Mouse (Mus musculus) megakaryocyte, embryonic 14.5 days (primary cell): ENCODE results near the gene Hsd17b11. TPM values are rescaled to one million over a fixed set of nuclear protein-coding genes. Genes with fewer than 3 reads are reported as not detected.
A peak's percentile ranks its signal among the peaks of the same experiment; 100 is the strongest.

ENCODE experiments used
- H3K27me3 ChIP-seq: replicated peaks from 2 replicates; pipeline ENCODE3; 2012; ENCODE audit warnings: inconsistent platforms
- H3K36me3 ChIP-seq: replicated peaks from 2 replicates; pipeline ENCODE3; 2012; ENCODE audit warnings: low read length, inconsistent platforms, mixed read lengths
- H3K4me1 ChIP-seq: 2 replicates; pipeline ENCODE4 v1.6.1; 2012; ENCODE audit warnings: inconsistent platforms
- H3K4me3 ChIP-seq: replicated peaks from 2 replicates; pipeline ENCODE3; 2012; ENCODE audit warnings: moderate library complexity, mild to moderate bottlenecking, inconsistent platforms
- H3K9me3 ChIP-seq: 2 replicates; pipeline ENCODE4 v1.6.1; 2012; ENCODE audit warnings: inconsistent platforms
- FLI1 ChIP-seq: IDR thresholded peaks from 2 replicates; pipeline ENCODE4 v1.6.1; 2012; ENCODE audit warnings: low read length, inconsistent platforms, mixed read lengths
- GATA1 ChIP-seq: IDR thresholded peaks from 3 replicates; pipeline ENCODE4 v1.6.1; 2012; ENCODE audit warnings: mixed read lengths, low read length, inconsistent platforms, borderline replicate concordance
- polyA plus RNA-seq: library from polyadenylated mRNA; stranded (reverse); fragments of >175 nt; gene quantifications from 2 replicates; pipeline ENCODE4 v1.2.3, GENCODE M21; 2012; ENCODE audit warnings: low replicate concordance; ENCODE audit not compliant: insufficient read depth

The Hsd17b11 gene
- polyA plus RNA-seq, 1 experiment = 0.63 TPM

DNA sequence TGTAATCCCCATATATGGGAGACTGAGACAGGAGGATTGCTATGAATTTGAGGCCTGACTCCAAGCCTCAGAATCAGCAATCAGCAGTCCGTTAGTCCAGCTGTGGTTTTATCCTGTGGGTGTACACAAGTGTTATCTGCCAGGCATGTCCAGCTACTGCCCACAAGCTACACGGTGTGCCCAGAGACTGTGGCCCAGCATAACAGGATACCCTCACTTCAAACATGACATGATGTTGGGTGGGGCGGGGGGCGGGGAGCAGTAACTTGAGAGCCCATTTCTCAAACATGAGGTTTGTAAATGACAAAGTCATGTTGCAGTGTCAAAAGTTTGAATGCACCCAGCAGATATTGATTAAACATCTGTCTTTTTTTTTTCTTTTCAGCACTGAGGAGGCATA, 34.1 kb upstream of the Hsd17b11 start:
- H3K27me3 ChIP-seq = no peaks in the 10 kb centered on the region
- no peaks in the 10 kb centered on the region for H3K9me3 ChIP-seq
- H3K4me3 ChIP-seq = no peak overlapping the region
- TF ChIP-seq GATA1 (no peak), FLI1 (no peak)
- peaks cover 89% of the 10 kb centered on the region for H3K36me3 ChIP-seq
- H3K4me1 ChIP-seq = peaks cover 35% of the 10 kb centered on the region

DNA sequence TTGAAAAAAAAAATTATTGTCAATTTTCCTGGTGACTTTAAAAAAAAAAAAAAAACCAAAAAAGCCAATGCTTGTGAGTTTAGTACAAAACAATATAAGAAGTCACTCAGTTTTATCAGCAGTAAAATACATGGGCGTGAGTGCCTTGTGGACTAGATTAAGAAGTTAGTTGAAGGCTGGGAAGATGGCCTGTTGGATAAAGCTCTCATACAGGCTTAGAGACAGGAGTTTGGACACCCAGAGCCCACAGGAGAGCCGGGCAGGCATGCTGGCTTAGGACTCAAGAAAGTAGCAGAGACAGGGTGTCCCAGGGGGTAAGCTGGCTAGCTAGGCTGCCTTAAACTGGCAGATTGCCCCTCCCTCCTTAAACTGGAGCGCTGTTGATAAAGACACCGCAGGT, 33.2 kb upstream of the Hsd17b11 start:
- H3K9me3 ChIP-seq = no peaks in the 10 kb centered on the region
- H3K4me1 ChIP-seq = peaks cover 38% of the 10 kb centered on the region
- no peaks in the 10 kb centered on the region for H3K27me3 ChIP-seq
- TF ChIP-seq GATA1 (no peak), FLI1 (no peak)
- no peak overlapping the region for H3K4me3 ChIP-seq
- peaks cover 88% of the 10 kb centered on the region for H3K36me3 ChIP-seq

DNA sequence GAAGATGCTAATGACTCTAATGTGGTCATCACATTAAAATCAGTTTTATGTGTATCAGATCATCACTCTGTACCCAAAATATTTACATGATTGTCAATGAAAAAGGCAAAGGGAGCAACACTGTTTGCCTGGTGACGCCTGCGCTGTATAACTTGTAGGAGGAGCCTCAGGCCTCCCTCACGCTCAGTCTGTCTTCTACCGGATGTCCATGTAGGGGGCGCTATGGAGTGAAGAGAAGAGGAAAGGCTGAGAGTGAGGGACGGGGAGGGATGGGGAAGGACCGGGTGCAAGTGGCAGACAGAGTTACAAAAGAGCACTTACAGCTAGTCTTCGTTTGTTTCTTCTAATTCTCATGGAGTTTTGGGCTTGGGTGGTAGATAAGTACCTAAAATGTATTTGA, 31.2 kb upstream of the Hsd17b11 start:
- no peak overlapping the region for H3K4me3 ChIP-seq
- H3K4me1 ChIP-seq = peaks cover 45% of the 10 kb centered on the region
- no peaks in the 10 kb centered on the region for H3K9me3 ChIP-seq
- H3K36me3 ChIP-seq = peaks cover 68% of the 10 kb centered on the region
- no peak for TF ChIP-seq GATA1
- no peak for TF ChIP-seq FLI1
- H3K27me3 ChIP-seq = no peaks in the 10 kb centered on the region

DNA sequence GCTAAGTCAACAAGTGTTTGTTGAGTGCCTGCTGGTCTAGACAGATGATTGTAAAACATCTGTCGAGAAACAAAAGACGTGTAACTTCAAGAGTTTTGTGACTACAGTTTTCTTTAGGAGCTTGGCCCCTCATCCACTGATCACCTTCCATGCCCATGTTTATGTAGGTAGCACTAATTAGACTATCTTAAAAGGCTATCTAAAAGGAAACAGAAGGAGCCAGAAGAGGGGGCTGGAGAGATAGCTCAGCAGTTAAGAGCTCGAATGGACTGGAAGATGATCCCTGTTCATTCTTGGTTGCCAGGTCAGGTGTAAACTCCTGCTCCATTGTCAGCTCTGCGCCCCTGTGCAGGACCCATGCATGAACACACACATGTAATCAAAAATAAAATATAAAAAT, 26.4 kb upstream of the Hsd17b11 start:
- no peaks in the 10 kb centered on the region for H3K27me3 ChIP-seq
- H3K36me3 ChIP-seq = peaks cover 31% of the 10 kb centered on the region
- H3K4me3 ChIP-seq = peak overlapping the region; percentile 99
- H3K9me3 ChIP-seq = no peaks in the 10 kb centered on the region
- no peak for TF ChIP-seq GATA1
- no peak for TF ChIP-seq FLI1
- peaks cover 57% of the 10 kb centered on the region for H3K4me1 ChIP-seq

DNA sequence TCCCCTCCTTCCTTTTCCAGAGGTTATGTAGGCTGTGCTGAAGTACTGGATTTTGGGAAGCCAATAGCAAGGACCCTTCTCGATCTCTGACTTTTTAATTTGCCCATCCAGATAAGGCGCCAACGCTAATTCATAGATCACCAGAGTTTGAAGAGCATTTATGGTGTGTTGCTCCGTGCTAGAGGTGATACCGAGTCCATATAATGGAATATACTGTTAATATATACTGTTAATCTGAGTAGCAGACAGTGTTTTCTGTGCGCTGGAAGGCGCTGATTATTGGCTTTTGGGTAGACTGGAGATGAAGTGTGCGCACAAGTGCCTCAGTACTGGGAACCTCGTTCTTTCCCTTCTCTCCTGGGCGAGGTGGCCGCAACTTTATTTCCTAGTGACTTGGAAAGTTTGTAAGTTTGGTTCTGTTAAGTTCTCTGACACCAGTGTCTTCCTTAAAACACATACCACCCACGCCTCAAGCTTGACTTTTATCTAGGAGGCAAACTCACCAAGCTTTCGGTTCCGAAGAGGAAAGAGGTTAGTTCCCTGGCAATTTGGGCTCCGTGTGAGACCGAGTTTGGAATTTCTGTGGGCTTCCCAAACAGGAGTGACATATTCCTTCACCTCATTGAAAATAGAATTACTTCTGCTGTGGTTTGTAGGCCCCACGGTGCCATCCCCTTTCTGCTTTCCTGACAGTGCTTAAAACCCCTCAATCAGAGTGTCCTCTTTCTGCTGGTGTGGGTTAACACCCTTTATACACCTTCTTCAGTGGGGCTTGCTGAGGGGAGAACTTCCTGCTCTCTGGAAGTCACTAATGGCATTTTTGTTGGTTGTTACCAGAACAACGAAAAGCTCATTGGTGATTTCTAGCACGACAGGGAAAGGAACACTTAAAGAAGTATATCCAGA, 25.7 kb upstream of the Hsd17b11 start:
- TF ChIP-seq GATA1 (no peak), FLI1 (no peak)
- Histone ChIP-seq H3K4me1 (peaks cover 61% of the 10 kb centered on the region), H3K4me3 (peak overlapping the region; percentile 99), H3K9me3 (no peaks in the 10 kb centered on the region), H3K27me3 (no peaks in the 10 kb centered on the region), H3K36me3 (peaks cover 24% of the 10 kb centered on the region)

DNA sequence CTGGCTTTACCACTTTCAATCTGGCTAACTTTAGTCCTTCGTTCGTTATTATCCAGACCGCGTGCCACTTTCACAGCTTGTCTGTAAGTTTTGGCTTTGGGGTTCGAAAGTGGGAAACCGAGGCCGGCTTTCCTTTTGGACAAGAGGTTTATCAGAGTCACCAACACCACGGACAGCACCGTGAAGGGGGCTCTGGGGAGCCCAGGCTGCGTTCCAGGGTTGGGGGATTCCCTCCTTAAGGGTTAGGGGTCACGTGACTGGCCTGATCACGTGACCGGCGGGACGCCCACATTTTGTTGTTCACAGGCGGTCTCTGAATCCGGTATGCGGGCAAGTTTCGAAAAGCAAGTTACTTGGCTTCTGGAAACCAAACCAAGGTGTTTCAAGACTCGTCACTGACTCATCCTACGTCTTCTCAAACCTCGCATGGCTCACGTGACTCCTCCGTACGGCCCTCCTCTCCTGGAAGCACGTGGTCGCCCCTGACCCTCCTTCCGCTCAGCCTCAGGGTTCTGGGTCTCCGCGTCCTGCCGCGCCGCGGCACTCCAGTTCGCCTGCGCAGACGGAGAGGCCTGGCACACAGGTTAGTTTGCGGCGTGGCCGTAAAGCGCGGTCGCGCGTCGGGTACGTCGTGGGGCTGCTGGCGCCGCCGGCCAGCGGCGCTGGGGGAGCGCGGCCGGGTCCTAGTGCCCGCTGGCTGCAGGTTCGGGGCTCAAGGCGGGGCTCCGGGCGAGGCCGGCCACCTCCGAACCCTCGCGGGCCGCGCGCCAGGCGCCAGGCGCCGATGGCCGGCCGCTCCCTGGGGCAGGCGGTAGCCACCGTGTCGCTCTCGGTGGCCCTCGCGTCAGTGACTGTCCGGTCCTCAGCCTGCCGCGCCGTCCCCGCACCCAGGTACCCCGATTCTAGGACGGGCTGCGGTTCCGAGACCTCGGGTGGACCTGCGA, 24.8 kb upstream of the Hsd17b11 start, which contains the start of gene Nudt9:
TSS of gene Nudt9 (plus strand) at position 51 of the 944 bp plus-strand sequence.
- H3K36me3 ChIP-seq = peaks cover 15% of the 10 kb centered on the region
- no peaks in the 10 kb centered on the region for H3K9me3 ChIP-seq
- peak within 1 kb of the TSS; percentile 99 for H3K4me3 ChIP-seq
- peaks cover 59% of the 10 kb centered on the region for H3K4me1 ChIP-seq
- H3K27me3 ChIP-seq = no peaks in the 10 kb centered on the region
- TF ChIP-seq GATA1 = no peak
- no peak for TF ChIP-seq FLI1

DNA sequence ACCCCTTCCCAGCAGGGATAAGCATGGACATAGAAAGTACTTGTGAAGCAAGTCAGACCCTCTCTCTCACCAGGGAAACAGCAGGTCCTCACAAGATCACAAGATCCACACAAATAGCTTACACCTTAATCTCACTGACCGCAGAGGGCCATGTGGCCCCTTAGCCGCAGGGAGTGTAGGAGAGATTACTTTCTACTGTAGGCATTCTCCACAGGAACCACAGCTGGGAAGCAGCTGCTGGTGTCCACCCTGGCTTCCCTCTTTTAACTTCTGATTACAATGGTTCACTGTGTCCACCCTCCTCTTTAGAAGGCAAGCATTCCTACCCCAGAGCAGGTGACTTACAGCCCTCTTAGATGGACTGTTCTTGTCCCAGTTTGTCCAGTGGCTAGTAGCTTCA, 22.0 kb upstream of the Hsd17b11 start:
- Histone ChIP-seq H3K4me3 (peak overlapping the region; percentile 46), H3K4me1 (peaks cover 52% of the 10 kb centered on the region), H3K9me3 (no peaks in the 10 kb centered on the region), H3K27me3 (no peaks in the 10 kb centered on the region), H3K36me3 (no peaks in the 10 kb centered on the region)
- TF ChIP-seq FLI1 (no peak), GATA1 (peak; percentile 22; the same call in 1 of the 3 replicates)

DNA sequence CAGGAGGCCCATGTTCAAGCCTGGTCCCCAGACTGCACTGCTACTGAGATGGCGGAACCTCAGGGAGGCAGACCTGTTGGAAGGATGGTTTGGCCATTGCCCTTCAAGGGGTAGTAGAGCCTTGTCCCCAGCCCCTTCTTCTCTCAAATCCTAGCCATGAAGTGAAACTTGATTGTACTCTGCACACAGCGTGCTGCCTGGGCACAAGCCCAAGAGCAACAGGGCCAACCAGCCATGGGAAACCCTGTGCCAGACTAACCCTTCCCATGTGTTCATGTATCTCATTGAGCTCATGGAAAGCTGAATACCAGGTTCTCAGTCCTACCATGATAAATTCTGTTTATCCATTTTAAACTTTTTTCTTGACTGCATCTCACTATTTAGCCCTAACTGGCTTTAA, 21.2 kb upstream of the Hsd17b11 start:
- no peak for TF ChIP-seq GATA1
- no peak for TF ChIP-seq FLI1
- Histone ChIP-seq H3K4me1 (peaks cover 45% of the 10 kb centered on the region), H3K9me3 (no peaks in the 10 kb centered on the region), H3K36me3 (no peaks in the 10 kb centered on the region), H3K27me3 (no peaks in the 10 kb centered on the region), H3K4me3 (peak overlapping the region; percentile 33)

DNA sequence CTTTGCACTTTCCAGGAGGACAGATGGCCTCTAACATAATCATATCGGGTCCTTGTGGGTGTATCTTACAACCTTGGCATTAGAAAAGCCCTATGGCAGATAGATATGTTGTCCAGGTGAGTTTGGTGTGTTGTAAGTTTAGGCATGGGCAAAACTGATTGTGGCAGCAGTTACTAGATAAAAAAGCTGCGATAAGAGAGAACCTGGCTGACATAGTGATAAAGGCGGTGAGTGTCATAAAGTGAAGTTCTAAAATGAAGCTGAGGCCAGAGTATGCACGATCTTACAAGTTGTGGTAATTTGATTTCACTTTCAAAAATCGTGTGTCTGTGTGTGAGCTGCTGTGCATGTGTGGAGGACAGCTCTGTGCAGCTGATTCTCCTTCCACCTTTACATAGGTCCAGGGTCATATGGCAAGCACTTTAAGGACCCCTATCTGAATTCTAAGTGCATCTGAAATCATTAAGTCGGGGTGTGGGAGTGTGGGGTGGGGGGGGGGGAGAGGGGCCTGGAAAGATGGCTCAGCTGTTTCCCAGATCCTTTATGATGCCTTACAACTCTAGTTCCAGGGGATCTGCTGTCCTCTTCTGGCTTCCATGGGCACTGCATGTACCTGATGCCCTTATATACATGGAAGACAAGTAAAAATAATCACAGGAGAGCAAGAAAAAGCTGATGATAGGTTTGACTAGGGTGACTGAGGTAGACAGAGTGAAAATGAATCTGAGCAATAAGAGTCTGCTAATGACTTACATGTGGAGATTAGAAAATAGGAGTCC, 17.6 kb upstream of the Hsd17b11 start:
- Histone ChIP-seq H3K9me3 (no peaks in the 10 kb centered on the region), H3K4me1 (peaks cover 20% of the 10 kb centered on the region), H3K4me3 (peak overlapping the region; percentile 44), H3K36me3 (no peaks in the 10 kb centered on the region), H3K27me3 (peaks cover 4% of the 10 kb centered on the region)
- TF ChIP-seq GATA1 (no peak), FLI1 (no peak)
